Mouse (Mus musculus): ENCODE results near the gene Akr1a1. TPM values are rescaled to one million over a fixed set of nuclear protein-coding genes. Genes with fewer than 3 reads are reported as not detected.

Akr1a1 gene
- polyA plus RNA-seq, 1 experiment from 2014 or later: 934 TPM

- H3K36me3 ChIP-seq (ENCODE audit: control insufficient read depth, insufficient read depth, low read length): no peaks in the 10 kb centered on the region
- ATAC-seq: peak; percentile 79
- H3K4me1 ChIP-seq (ENCODE audit: control insufficient read depth, insufficient read depth, low read length): peaks cover 12% of the 10 kb centered on the region
- H3K4me2 ChIP-seq (ENCODE audit: low read depth, low read length): peak overlapping the region; percentile 71
- WGBS: under 1% methylated on average over 53 of the region's 53 CpGs
- peak overlapping the region; percentile 85 for H3K9ac ChIP-seq (ENCODE audit: low read depth, low read length)
- H3K4me3 ChIP-seq (ENCODE audit: low read length): peak overlapping the region; percentile 81
- H3K27ac ChIP-seq (ENCODE audit: low read length): peak overlapping the region; percentile 92
- no peaks in the 10 kb centered on the region for H3K27me3 ChIP-seq (replicated peaks; ENCODE audit: control insufficient read depth, insufficient read depth, low read length)
- H3K9me3 ChIP-seq (ENCODE audit: control insufficient read depth, low read length): no peaks in the 10 kb centered on the region
Measured at GRCm38 (mm10) chr4:116626658-116627358, 24.7 kb downstream of the Akr1a1 start.

GRCm38 (mm10) chr4:116624831-116625230 lies 26.6 kb downstream of the Akr1a1 start:
- H3K4me3 ChIP-seq (ENCODE audit: low read length): no peak overlapping the region
- H3K4me2 ChIP-seq (ENCODE audit: low read depth, low read length): no peak overlapping the region
- WGBS: 91% methylated on average over 4 of the region's 4 CpGs
- no peak overlapping the region for H3K27ac ChIP-seq (ENCODE audit: low read length)
- H3K9ac ChIP-seq (ENCODE audit: low read depth, low read length): no peak overlapping the region
- H3K9me3 ChIP-seq (ENCODE audit: control insufficient read depth, low read length): no peaks in the 10 kb centered on the region
- no peaks in the 10 kb centered on the region for H3K27me3 ChIP-seq (replicated peaks; ENCODE audit: control insufficient read depth, insufficient read depth, low read length)
- ATAC-seq: no peak
- peaks cover 2% of the 10 kb centered on the region; the same call in 1 of the 2 replicates for H3K36me3 ChIP-seq (ENCODE audit: control insufficient read depth, insufficient read depth, low read length)
- H3K4me1 ChIP-seq (ENCODE audit: control insufficient read depth, insufficient read depth, low read length): peaks cover 12% of the 10 kb centered on the region

GRCm38 (mm10) chr4:116615237-116615636 lies 36.2 kb downstream of the Akr1a1 start:
- WGBS: 95% methylated on average over 2 of the region's 2 CpGs

GRCm38 (mm10) chr4:116612621-116613020 lies 38.9 kb downstream of the Akr1a1 start:
- Histone ChIP-seq H3K4me3 (ENCODE audit: low read length) (no peak overlapping the region), H3K9me3 (ENCODE audit: control insufficient read depth, low read length) (no peaks in the 10 kb centered on the region), H3K4me1 (ENCODE audit: control insufficient read depth, insufficient read depth, low read length) (no peaks in the 10 kb centered on the region), H3K27ac (ENCODE audit: low read length) (no peak overlapping the region), H3K36me3 (ENCODE audit: control insufficient read depth, insufficient read depth, low read length) (peaks cover 11% of the 10 kb centered on the region; the same call in 1 of the 2 replicates), H3K4me2 (ENCODE audit: low read depth, low read length) (no peak overlapping the region), H3K9ac (ENCODE audit: low read depth, low read length) (no peak overlapping the region), H3K27me3 (replicated peaks; ENCODE audit: control insufficient read depth, insufficient read depth, low read length) (no peaks in the 10 kb centered on the region)
- 88% methylated on average over 2 of the region's 2 CpGs for WGBS
- ATAC-seq: no peak

More at GRCm38 (mm10) chr4:116615237-116615636, 36.2 kb downstream of the Akr1a1 start:
- Histone ChIP-seq H3K27me3 (replicated peaks; ENCODE audit: control insufficient read depth, insufficient read depth, low read length) (no peaks in the 10 kb centered on the region), H3K9me3 (ENCODE audit: control insufficient read depth, low read length) (no peaks in the 10 kb centered on the region), H3K27ac (ENCODE audit: low read length) (no peak overlapping the region), H3K4me3 (ENCODE audit: low read length) (no peak overlapping the region), H3K4me2 (ENCODE audit: low read depth, low read length) (no peak overlapping the region), H3K9ac (ENCODE audit: low read depth, low read length) (no peak overlapping the region), H3K36me3 (ENCODE audit: control insufficient read depth, insufficient read depth, low read length) (peaks cover 11% of the 10 kb centered on the region; the same call in 1 of the 2 replicates), H3K4me1 (ENCODE audit: control insufficient read depth, insufficient read depth, low read length) (no peaks in the 10 kb centered on the region)
- ATAC-seq: no peak

- no peaks in the 10 kb centered on the region for H3K27me3 ChIP-seq (replicated peaks; ENCODE audit: control insufficient read depth, insufficient read depth, low read length)
- H3K36me3 ChIP-seq (ENCODE audit: control insufficient read depth, insufficient read depth, low read length): peaks cover 14% of the 10 kb centered on the region
- ATAC-seq: peak; percentile 98
- under 1% methylated on average over 50 of the region's 50 CpGs for WGBS
- no peaks in the 10 kb centered on the region for H3K9me3 ChIP-seq (ENCODE audit: control insufficient read depth, low read length)
- H3K4me2 ChIP-seq (ENCODE audit: low read depth, low read length): peak overlapping the region; percentile 82
- H3K4me1 ChIP-seq (ENCODE audit: control insufficient read depth, insufficient read depth, low read length): peaks cover 20% of the 10 kb centered on the region
- H3K27ac ChIP-seq (ENCODE audit: low read length): peak overlapping the region; percentile 86
- H3K4me3 ChIP-seq (ENCODE audit: low read length): peak overlapping the region; percentile 78
- H3K9ac ChIP-seq (ENCODE audit: low read depth, low read length): peak overlapping the region; percentile 81
Measured at GRCm38 (mm10) chr4:116596978-116597881, 54.2 kb downstream of the Akr1a1 start.

- H3K4me3 ChIP-seq (ENCODE audit: low read length): peak within 1 kb of the TSS; percentile 78
- H3K27me3 ChIP-seq (replicated peaks; ENCODE audit: control insufficient read depth, insufficient read depth, low read length): no peaks in the 10 kb centered on the region
- no peaks in the 10 kb centered on the region for H3K9me3 ChIP-seq (ENCODE audit: control insufficient read depth, low read length)
- peak within 1 kb of the TSS; percentile 86 for H3K27ac ChIP-seq (ENCODE audit: low read length)
- peak within 1 kb of the TSS; percentile 81 for H3K9ac ChIP-seq (ENCODE audit: low read depth, low read length)
- WGBS: 21% methylated on average over 5 of the region's 5 CpGs
- H3K36me3 ChIP-seq (ENCODE audit: control insufficient read depth, insufficient read depth, low read length): peaks cover 13% of the 10 kb centered on the region
- peaks cover 20% of the 10 kb centered on the region for H3K4me1 ChIP-seq (ENCODE audit: control insufficient read depth, insufficient read depth, low read length)
- no peak for ATAC-seq
- H3K4me2 ChIP-seq (ENCODE audit: low read depth, low read length): peak within 1 kb of the TSS; percentile 82
Measured at GRCm38 (mm10) chr4:116596379-116596778, 55.1 kb downstream of the Akr1a1 start, which contains the start of gene Ccdc17. TSS of gene Ccdc17 (plus strand) at chr4:116596654.

GRCm38 (mm10) chr4:116595793-116596192 lies 55.7 kb downstream of the Akr1a1 start:
- no peak overlapping the region for H3K27ac ChIP-seq (ENCODE audit: low read length)
- H3K4me2 ChIP-seq (ENCODE audit: low read depth, low read length): peak overlapping the region; percentile 82; the same call in 1 of the 2 replicates
- peaks cover 20% of the 10 kb centered on the region for H3K4me1 ChIP-seq (ENCODE audit: control insufficient read depth, insufficient read depth, low read length)
- WGBS: 80% methylated on average over 8 of the region's 8 CpGs
- no peak overlapping the region for H3K4me3 ChIP-seq (ENCODE audit: low read length)
- peaks cover 13% of the 10 kb centered on the region for H3K36me3 ChIP-seq (ENCODE audit: control insufficient read depth, insufficient read depth, low read length)
- ATAC-seq: no peak
- no peaks in the 10 kb centered on the region for H3K27me3 ChIP-seq (replicated peaks; ENCODE audit: control insufficient read depth, insufficient read depth, low read length)
- no peaks in the 10 kb centered on the region for H3K9me3 ChIP-seq (ENCODE audit: control insufficient read depth, low read length)
- no peak overlapping the region for H3K9ac ChIP-seq (ENCODE audit: low read depth, low read length)

All from intestine, embryonic 16.5 days (tissue).